Mouse (Mus musculus) heart, embryonic 14.5 days (tissue): ENCODE measurements at regions not wholly inside any gene's neighbourhood (a gene's known extent, or its start where the extent isn't known, plus 50 kb on each side); places are given as distances from the start of the nearest gene placed in this dataset.
A peak's percentile ranks its signal among the peaks of the same experiment; 100 is the strongest.
"Not testable (repeated sequence)": the region's sequence is repeated elsewhere in the genome, so short reads cannot be mapped to it uniquely, and the experiment has no call there.

Source experiments
- ATAC-seq: fragments of 200-750 bp; cut with Nextera tagmentation; 2 replicates; pipeline ENCODE4 v1.8.0; 2017; ENCODE audit warnings: low read depth, moderate TSS enrichment; ENCODE audit not compliant: insufficient number of reproducible peaks, insufficient read depth, low FRiP score
- H3K27ac ChIP-seq, 2 experiments: fragments of 200-500 bp in 1 of 2; fragments of 300-500 bp in 1 of 2; sonication (generic) in 1 of 2; replicated peaks in 1 of 2; 2 replicates each; pipeline ENCODE4 v1.5.1; 2012 to 2014; ENCODE audit warnings: low read depth in 2 of 2, low read length in 2 of 2, control low read depth in 1 of 2, mild to moderate bottlenecking in 1 of 2, mixed read lengths in 1 of 2; ENCODE audit not compliant: control insufficient read depth in 1 of 2, insufficient read depth in 1 of 2
- H3K27me3 ChIP-seq: fragments of 300-500 bp; sonication (generic); 2 replicates; pipeline ENCODE4 v1.6.1; 2014; ENCODE audit warnings: mild to moderate bottlenecking, low read length, control low read depth; ENCODE audit not compliant: control insufficient read depth, insufficient read depth
- H3K36me3 ChIP-seq: fragments of 300-500 bp; sonication (generic); 2 replicates; pipeline ENCODE4 v1.6.1; 2014; ENCODE audit warnings: mild to moderate bottlenecking, control low read depth, low read length, mixed read lengths; ENCODE audit not compliant: control insufficient read depth, insufficient read depth
- H3K4me1 ChIP-seq, 2 experiments: fragments of 200-500 bp in 1 of 2; fragments of 300-500 bp in 1 of 2; sonication (generic) in 1 of 2; 2 replicates each; pipeline ENCODE4 v1.6.1; 2012 to 2014; ENCODE audit warnings: low read length in 2 of 2, control low read depth in 1 of 2, mixed read lengths in 1 of 2; ENCODE audit not compliant: control insufficient read depth in 2 of 2, insufficient read depth in 2 of 2
- H3K4me2 ChIP-seq: fragments of 300-500 bp; sonication (generic); 2 replicates; pipeline ENCODE4 v1.6.1; 2014; ENCODE audit warnings: mild to moderate bottlenecking, low read length
- H3K4me3 ChIP-seq, 2 experiments: fragments of 200-500 bp in 1 of 2; fragments of 300-500 bp in 1 of 2; sonication (generic) in 1 of 2; 2 replicates each; pipeline ENCODE4 v1.5.1; 2012 to 2014; ENCODE audit warnings: low read length in 2 of 2, mild to moderate bottlenecking in 2 of 2, control low read depth in 1 of 2, low read depth in 1 of 2, moderate library complexity in 1 of 2; ENCODE audit not compliant: control insufficient read depth in 1 of 2, insufficient read depth in 1 of 2
- H3K9ac ChIP-seq: fragments of 300-500 bp; sonication (generic); 2 replicates; pipeline ENCODE4 v1.6.1; 2014; ENCODE audit warnings: mild to moderate bottlenecking, low read length
- H3K9me3 ChIP-seq: fragments of 300-500 bp; sonication (generic); 2 replicates; pipeline ENCODE4 v1.6.1; 2016; ENCODE audit warnings: low read length, control low read depth; ENCODE audit not compliant: control insufficient read depth
- WGBS: fragments of 180-500 bp; shearing (Covaris S2); extraction: QIAGEN DNeasy Blood & Tissue Kit; methylation state at CpG from one replicate; pipeline ENCODE4 v1.1.7; 2014; 5-methylcytosine and 5-hydroxymethylcytosine counted together

- Histone ChIP-seq H3K4me1 (peaks cover 2 to 3% of the 10 kb centered on the region in 2 experiments; a peak in 2 of 4 replicates), H3K9ac (no peak overlapping the region), H3K4me2 (no peak overlapping the region), H3K36me3 (no peaks in the 10 kb centered on the region), H3K27me3 (no peaks in the 10 kb centered on the region), H3K9me3 (no peaks in the 10 kb centered on the region), H3K4me3 (no peak overlapping the region), H3K27ac (no peak overlapping the region)
- WGBS, result 34% methylated on average over 2 of the region's 2 CpGs
- ATAC-seq, result no peak
Observed at GRCm38 (mm10) chr2:133793293-133793692, 241.3 kb downstream of the Bmp2 start.

DNA sequence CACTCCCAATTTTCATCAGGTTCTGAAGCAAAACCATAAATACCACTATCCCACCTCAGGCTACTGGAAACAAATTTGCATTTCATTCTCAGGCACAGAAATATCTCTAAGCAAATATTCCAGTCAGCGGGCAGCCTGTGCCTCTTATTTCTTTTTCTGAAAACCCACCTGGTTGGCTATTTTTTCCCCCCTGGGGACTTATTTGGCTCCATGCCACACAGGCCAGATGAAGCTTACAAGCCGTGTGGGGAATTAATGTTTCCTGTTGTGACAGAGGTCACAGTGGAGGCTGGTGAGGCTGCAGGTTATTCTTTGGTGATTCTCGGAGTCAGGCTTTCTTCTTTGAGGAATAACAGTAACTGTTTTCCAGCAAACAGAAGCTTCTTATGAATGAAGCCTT is 250.7 kb downstream of the Bmp2 start:
- 46% methylated on average over 3 of the region's 3 CpGs for WGBS
- no peak for ATAC-seq
- Histone ChIP-seq H3K27ac (no peak overlapping the region), H3K4me1 (no peaks in the 10 kb centered on the region), H3K9me3 (no peaks in the 10 kb centered on the region), H3K36me3 (no peaks in the 10 kb centered on the region), H3K27me3 (no peaks in the 10 kb centered on the region), H3K4me2 (no peak overlapping the region), H3K4me3 (no peak overlapping the region), H3K9ac (no peak overlapping the region)

DNA sequence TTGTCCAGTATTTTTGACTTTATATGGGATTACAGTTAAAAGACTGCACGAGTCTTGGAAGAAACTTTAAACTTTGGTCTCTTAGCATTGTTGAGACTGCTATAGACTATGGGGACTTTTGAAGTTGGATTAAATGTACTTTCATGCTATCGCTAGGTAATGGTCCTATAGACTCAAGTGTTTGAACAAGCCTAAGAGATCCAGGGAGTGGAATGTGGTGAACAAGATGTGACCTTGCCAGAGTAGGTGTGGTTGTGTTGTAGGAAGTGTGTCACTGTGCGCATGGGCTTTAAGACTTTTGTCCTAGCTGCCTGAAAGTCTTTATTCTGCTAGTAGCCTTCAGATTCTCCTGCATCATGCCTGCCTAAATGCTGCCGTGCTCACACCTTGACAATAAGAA is 269.5 kb downstream of the Bmp2 start:
- no peaks in the 10 kb centered on the region for H3K4me1 ChIP-seq
- no peak for ATAC-seq
- H3K36me3 ChIP-seq, result no peaks in the 10 kb centered on the region
- H3K27ac ChIP-seq, result no peak overlapping the region
- no peak overlapping the region for H3K4me2 ChIP-seq
- 83% methylated on average over 4 of the region's 4 CpGs for WGBS
- H3K27me3 ChIP-seq, result no peaks in the 10 kb centered on the region
- H3K4me3 ChIP-seq, result no peak overlapping the region
- H3K9me3 ChIP-seq, result no peaks in the 10 kb centered on the region
- H3K9ac ChIP-seq, result no peak overlapping the region

DNA sequence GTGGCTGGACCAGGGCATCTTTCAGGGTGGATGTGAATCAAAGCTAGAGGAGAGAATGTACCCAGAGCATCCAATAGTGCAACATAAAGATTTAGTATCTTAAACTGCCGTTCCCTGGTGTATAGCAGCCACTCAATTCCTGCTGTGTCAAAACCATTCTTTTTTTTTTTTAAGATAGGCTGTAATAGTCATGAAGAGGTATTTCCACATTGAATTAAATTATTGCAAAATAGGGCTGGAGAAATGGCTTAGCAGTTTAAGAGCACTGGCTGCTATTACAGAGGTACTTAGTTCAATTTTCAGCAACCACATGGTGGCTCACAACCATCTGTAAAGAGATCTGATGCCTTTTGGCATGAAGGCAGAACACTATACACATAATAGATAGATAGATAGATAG is 277.4 kb downstream of the Bmp2 start:
- Histone ChIP-seq H3K9ac (no peak overlapping the region), H3K4me1 (no peaks in the 10 kb centered on the region), H3K27me3 (no peaks in the 10 kb centered on the region), H3K36me3 (no peaks in the 10 kb centered on the region), H3K9me3 (no peaks in the 10 kb centered on the region), H3K4me2 (no peak overlapping the region), H3K4me3 (no peak overlapping the region), H3K27ac (no peak overlapping the region)
- ATAC-seq, result no peak
- 93% methylated on average over 1 of the region's 1 CpGs for WGBS

- Histone ChIP-seq H3K36me3 (no peaks in the 10 kb centered on the region), H3K4me1 (0 out of 4 replicates have a peak, but pooled peaks cover 0 to 2% of the 10 kb centered on the region in 2 experiments), H3K4me3 (no peak overlapping the region), H3K9ac (no peak overlapping the region), H3K27ac (0 out of 4 replicates have a peak overlapping the region, but pooled peaks of 1 of the 2 experiments have one; percentile 10), H3K4me2 (no peak overlapping the region), H3K9me3 (no peaks in the 10 kb centered on the region), H3K27me3 (no peaks in the 10 kb centered on the region)
- ATAC-seq, result no peak
Observed at GRCm38 (mm10) chr2:133850485-133850884, 298.5 kb downstream of the Bmp2 start.

GRCm38 (mm10) chr2:133874982-133875381 is 323.0 kb downstream of the Bmp2 start:
- not testable (repeated sequence) for H3K4me2 ChIP-seq, H3K27ac ChIP-seq, H3K9ac ChIP-seq, H3K9me3 ChIP-seq, H3K4me1 ChIP-seq, H3K4me3 ChIP-seq, ATAC-seq, H3K36me3 ChIP-seq, H3K27me3 ChIP-seq
- WGBS, result 89% methylated on average over 8 of the region's 8 CpGs

DNA sequence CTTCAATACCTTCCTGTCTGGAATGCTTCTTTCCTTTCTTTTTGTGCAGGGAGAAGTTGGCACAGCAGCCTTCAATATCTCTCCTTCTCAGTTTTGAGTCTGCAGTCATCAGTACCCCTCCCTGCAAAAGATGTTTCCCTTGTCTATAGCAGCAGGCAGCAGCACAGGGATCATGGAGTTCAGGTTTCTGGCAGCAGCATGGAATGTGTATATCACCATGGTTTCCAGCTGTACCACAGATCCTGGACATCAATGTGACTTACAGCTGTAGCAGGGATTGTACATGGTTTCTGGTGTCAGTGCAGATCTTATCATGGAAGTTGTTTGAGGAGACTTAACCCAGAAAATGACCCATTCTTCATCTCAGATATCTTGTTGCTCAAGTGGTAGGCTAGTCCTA is 331.7 kb downstream of the Bmp2 start:
- Histone ChIP-seq H3K9me3 (no peaks in the 10 kb centered on the region), H3K27me3 (no peaks in the 10 kb centered on the region), H3K27ac (no peak overlapping the region), H3K9ac (no peak overlapping the region), H3K36me3 (no peaks in the 10 kb centered on the region), H3K4me1 (no peaks in the 10 kb centered on the region), H3K4me2 (no peak overlapping the region), H3K4me3 (no peak overlapping the region)
- no peak for ATAC-seq

GRCm38 (mm10) chr2:133906269-133906668 is 354.3 kb downstream of the Bmp2 start:
- Histone ChIP-seq H3K9ac (no peak overlapping the region), H3K27ac (no peak overlapping the region), H3K4me2 (no peak overlapping the region), H3K36me3 (no peaks in the 10 kb centered on the region), H3K4me1 (no peaks in the 10 kb centered on the region), H3K9me3 (no peaks in the 10 kb centered on the region), H3K27me3 (no peaks in the 10 kb centered on the region), H3K4me3 (no peak overlapping the region)
- no peak for ATAC-seq
- 80% methylated on average over 6 of the region's 6 CpGs for WGBS
